Mouse (Mus musculus) E14TG2a.4 (cell line): ENCODE results near the gene Fbxo42.
"Not testable (repeated sequence)": the region's sequence is repeated elsewhere in the genome, so short reads cannot be mapped to it uniquely, and the experiment has no call there.

Experiments
- H3K27me3 ChIP-seq: 2 replicates; pipeline ENCODE4 v1.6.1; 2014; ENCODE audit warnings: low read length, control low read depth; ENCODE audit not compliant: insufficient read depth
- H3K36me3 ChIP-seq: 2 replicates; pipeline ENCODE4 v1.6.1; 2014; ENCODE audit warnings: low read length, control low read depth; ENCODE audit not compliant: insufficient read depth
- H3K4me1 ChIP-seq: replicated peaks from 2 replicates; pipeline ENCODE4 v1.6.1; 2014; ENCODE audit warnings: low read depth, low read length, control low read depth
- H3K4me3 ChIP-seq: replicated peaks from 2 replicates; pipeline ENCODE4 v1.5.1; 2014; ENCODE audit warnings: mild to moderate bottlenecking, low read length
- H3K9me3 ChIP-seq: 2 replicates; pipeline ENCODE4 v1.6.1; 2014; ENCODE audit warnings: low read length, control low read depth
- CTCF ChIP-seq: conservative IDR thresholded peaks from 2 replicates; pipeline ENCODE4 v1.5.1; 2014; ENCODE audit warnings: low read length
- NANOG ChIP-seq: IDR thresholded peaks from 2 replicates; pipeline ENCODE4 v1.6.1; 2014; ENCODE audit warnings: borderline replicate concordance, low read length, mixed read lengths
- POU5F1 ChIP-seq: IDR thresholded peaks from 2 replicates; pipeline ENCODE4 v1.6.1; 2014; ENCODE audit warnings: low read length, borderline replicate concordance

Gene Fbxo42

GRCm38 (mm10) chr4:141131531-141132061, 16.1 kb upstream of the Fbxo42 start:
- TF ChIP-seq POU5F1 (no peak), NANOG (no peak), CTCF (no peak)
- Histone ChIP-seq H3K9me3 (no peaks in the 10 kb centered on the region), H3K27me3 (no peaks in the 10 kb centered on the region), H3K4me1 (peaks cover 88% of the 10 kb centered on the region), H3K36me3 (peaks cover 64% of the 10 kb centered on the region), H3K4me3 (peak overlapping the region; percentile 14; the same call in 1 of the 2 replicates)

GRCm38 (mm10) chr4:141132191-141132590, 15.5 kb upstream of the Fbxo42 start:
- H3K36me3 ChIP-seq = peaks cover 64% of the 10 kb centered on the region
- H3K27me3 ChIP-seq = no peaks in the 10 kb centered on the region
- no peak for TF ChIP-seq CTCF
- TF ChIP-seq POU5F1 = no peak
- no peak for TF ChIP-seq NANOG
- H3K4me3 ChIP-seq = peak overlapping the region; percentile 14; the same call in 1 of the 2 replicates
- no peaks in the 10 kb centered on the region for H3K9me3 ChIP-seq
- H3K4me1 ChIP-seq = peaks cover 88% of the 10 kb centered on the region

GRCm38 (mm10) chr4:141133227-141133626, 14.5 kb upstream of the Fbxo42 start:
- Histone ChIP-seq H3K36me3 (peaks cover 66% of the 10 kb centered on the region), H3K9me3 (no peaks in the 10 kb centered on the region), H3K4me1 (peaks cover 87% of the 10 kb centered on the region), H3K4me3 (no peak overlapping the region), H3K27me3 (no peaks in the 10 kb centered on the region)
- TF ChIP-seq POU5F1 (no peak), CTCF (no peak), NANOG (no peak)

DNA sequence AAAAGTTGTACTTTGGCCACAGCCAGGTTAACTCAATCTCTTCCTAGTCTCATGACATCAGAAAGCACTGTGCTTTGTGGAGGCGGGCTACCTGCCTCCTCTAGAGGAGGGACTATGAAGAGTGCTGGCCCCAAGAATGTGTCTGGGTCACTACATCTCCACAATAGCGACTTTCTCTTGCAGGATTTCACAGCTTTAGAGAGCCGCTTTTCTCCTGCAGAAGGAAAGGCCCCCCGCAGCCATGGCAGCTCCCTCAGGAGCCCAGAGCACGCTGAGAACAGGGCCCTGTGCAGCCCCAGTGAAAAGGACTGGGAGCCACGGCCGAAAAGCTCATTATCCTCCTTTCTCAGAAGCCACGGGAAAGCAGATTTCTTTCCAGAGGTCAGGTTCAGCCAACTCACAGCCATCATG, 13.7 kb upstream of the Fbxo42 start:
- no peaks in the 10 kb centered on the region for H3K9me3 ChIP-seq
- peaks cover 66% of the 10 kb centered on the region for H3K36me3 ChIP-seq
- TF ChIP-seq CTCF (no peak), NANOG (no peak), POU5F1 (no peak)
- H3K27me3 ChIP-seq = no peaks in the 10 kb centered on the region
- H3K4me1 ChIP-seq = peaks cover 85% of the 10 kb centered on the region
- 0 out of 2 replicates have a peak overlapping the region, but pooled peaks have one; percentile 33 for H3K4me3 ChIP-seq

DNA sequence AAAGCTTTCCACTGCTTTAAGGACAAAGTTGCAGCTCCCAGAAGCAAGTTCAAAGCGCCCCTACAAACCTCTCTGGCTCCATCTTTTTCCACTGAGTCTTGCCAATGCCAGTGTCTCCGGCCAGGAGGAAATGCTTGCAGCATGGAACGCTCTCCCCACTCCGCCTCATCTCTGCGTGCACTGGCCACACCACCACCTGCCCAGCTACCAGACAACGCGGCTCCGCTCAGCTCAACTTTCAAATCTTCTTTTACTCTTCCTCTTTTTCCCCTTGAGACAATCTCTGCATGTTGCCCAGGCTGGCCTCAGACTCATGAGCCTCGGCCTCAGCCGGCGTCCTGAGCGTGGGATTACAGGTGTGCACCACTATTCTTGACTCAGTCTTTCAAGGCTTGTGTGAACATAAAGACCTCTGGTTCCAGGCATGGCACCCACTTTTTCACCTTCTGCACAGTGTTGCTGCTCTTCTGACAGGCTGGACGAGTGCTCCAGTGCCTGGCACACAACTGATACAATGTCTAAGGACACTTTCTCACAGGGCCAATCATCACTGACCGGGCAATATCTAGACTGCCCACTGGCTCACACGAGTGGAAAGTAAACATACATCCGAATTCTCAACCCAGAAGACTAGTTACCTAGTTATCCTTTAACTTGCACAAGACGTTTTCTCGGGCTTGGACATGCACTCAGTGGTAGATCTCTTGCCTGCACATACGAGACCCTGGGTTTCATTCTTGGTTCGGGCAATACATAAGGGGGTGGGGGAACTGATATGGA, 12.8 kb upstream of the Fbxo42 start:
- Histone ChIP-seq H3K4me3 (peak overlapping the region; percentile 33), H3K27me3 (no peaks in the 10 kb centered on the region)
- TF ChIP-seq POU5F1 (no peak), CTCF (no peak), NANOG (no peak)

DNA sequence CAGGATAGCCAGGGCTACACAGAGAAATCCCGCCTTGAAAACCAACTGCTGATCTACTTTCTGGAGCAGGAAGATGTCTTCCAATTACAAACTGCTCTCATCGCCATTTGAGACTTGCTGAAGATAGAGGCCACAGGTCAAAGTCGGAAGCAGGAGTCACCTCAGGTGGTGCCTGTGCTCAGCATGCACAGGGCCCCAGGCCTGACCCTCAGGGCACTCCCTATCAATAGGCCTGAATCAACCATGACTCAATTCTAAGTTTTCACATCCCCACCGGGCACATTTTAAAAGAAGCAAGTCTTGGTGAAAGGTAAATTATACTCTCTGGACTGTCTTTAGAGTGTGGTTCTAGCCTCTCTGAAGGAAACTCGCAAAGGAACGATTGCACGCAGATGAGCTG, 11.6 kb upstream of the Fbxo42 start:
- H3K4me3 ChIP-seq = peak overlapping the region; percentile 61
- TF ChIP-seq CTCF (no peak), NANOG (no peak), POU5F1 (no peak)
- peaks cover 70% of the 10 kb centered on the region for H3K4me1 ChIP-seq
- no peaks in the 10 kb centered on the region for H3K9me3 ChIP-seq
- H3K27me3 ChIP-seq = no peaks in the 10 kb centered on the region
- H3K36me3 ChIP-seq = peaks cover 52% of the 10 kb centered on the region

More for the DNA sequence above, 12.8 kb upstream of the Fbxo42 start:
- peaks cover 76% of the 10 kb centered on the region for H3K4me1 ChIP-seq
- H3K36me3 ChIP-seq = peaks cover 60% of the 10 kb centered on the region
- no peaks in the 10 kb centered on the region for H3K9me3 ChIP-seq

DNA sequence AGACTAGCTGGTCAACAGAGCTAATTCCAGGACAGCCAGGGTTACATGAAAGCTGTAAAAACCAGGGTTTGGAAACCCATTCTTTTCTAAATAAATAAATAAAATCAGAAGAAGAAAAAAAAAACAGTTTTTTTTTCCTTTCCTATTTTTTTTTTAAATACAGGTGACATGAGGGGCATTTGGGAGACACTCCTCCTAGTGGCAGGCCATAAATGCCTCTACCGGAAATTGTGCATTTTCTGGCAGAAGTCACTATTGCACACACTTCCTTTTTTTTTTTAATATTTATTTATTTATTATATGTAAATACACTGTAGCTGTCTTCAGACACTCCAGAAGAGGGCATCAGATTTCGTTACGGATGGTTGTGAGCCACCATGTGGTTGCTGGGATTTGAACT, 10.0 kb upstream of the Fbxo42 start:
- not testable (repeated sequence) for H3K9me3 ChIP-seq, H3K27me3 ChIP-seq
- H3K4me3 ChIP-seq = peak overlapping the region; percentile 93
- H3K4me1 ChIP-seq = peaks cover 66% of the 10 kb centered on the region
- peaks cover 36% of the 10 kb centered on the region for H3K36me3 ChIP-seq

- no peak for TF ChIP-seq NANOG
- no peak for TF ChIP-seq CTCF
- no peak for TF ChIP-seq POU5F1
- Histone ChIP-seq H3K4me3 (peak overlapping the region; percentile 93), H3K27me3 (no peaks in the 10 kb centered on the region), H3K4me1 (peaks cover 65% of the 10 kb centered on the region), H3K36me3 (peaks cover 34% of the 10 kb centered on the region), H3K9me3 (no peaks in the 10 kb centered on the region)
These were observed 9.1 kb upstream of the Fbxo42 start for GRCm38 (mm10) chr4:141138425-141139115.
